ENCODE assay signal across 10 mouse cellular contexts in genomic region chr7:110565815-110566549, GRCm38 (mm10). TPM values are rescaled to one million over a fixed set of nuclear protein-coding genes. Genes with fewer than 3 reads are reported as not detected.
DNase-seq lines count a peak whose midpoint lies in the region; ATAC-seq and TF ChIP-seq lines count a peak whose summit lies in the region.
"Had no signal": no experiment of that assay in that cellular context is flagged by ENCODE, and none has a peak within 500 bp of the region (broad histone marks: within the 10 kb centered on the region; RNA-seq: fewer than 3 reads in every experiment).

No protein-coding gene starts in this region.

- no peak for TF ChIP-seq CTCF in lung, postnatal 0 days (IDR thresholded peaks at IDR 0.05)

- no peak overlapping the region for H3K9ac ChIP-seq in kidney, embryonic 15.5 days
- H3K9ac ChIP-seq in lung, postnatal 0 days (replicated peaks; ENCODE audit: low read depth): no peak overlapping the region
- H3K9ac ChIP-seq: neural tube, embryonic 13.5 days had no signal

- no peak for TF ChIP-seq EP300 in lung, postnatal 0 days (IDR thresholded peaks at IDR 0.05)

- no peak overlapping the region for H3K4me3 ChIP-seq in kidney, embryonic 15.5 days (replicated peaks)
- no peak overlapping the region for H3K4me3 ChIP-seq in lung, postnatal 0 days (ENCODE audit: low read depth, low read length)
- H3K4me3 ChIP-seq: neural tube, embryonic 13.5 days had no signal

- no peak for ATAC-seq in kidney, embryonic 15.5 days (replicated peaks; ENCODE audit: low FRiP score)
- ATAC-seq in cerebellum, adult (ENCODE audit: insufficient number of reproducible peaks, low FRiP score, low TSS enrichment): peak; percentile 79; the same call in 1 of the 2 replicates
- ATAC-seq in lung, postnatal 0 days: no peak

- DNase-seq in kidney, adult 18-20 months: peak; percentile 13
- peak; percentile 26 for DNase-seq in fibroblast of lung, adult 2 months (ENCODE audit: low read depth)
- DNase-seq in lung, postnatal 0 days (ENCODE audit: low spot score): peak; percentile 19
- DNase-seq in layer of hippocampus, adult 9-11 months: no peak
- no peak for DNase-seq in ovary, postnatal 36 days (ENCODE audit: low spot score)
- DNase-seq: thymus, postnatal 14 days had no signal

- no peak overlapping the region for H3K4me2 ChIP-seq in kidney, embryonic 15.5 days
- no peak overlapping the region for H3K4me2 ChIP-seq in lung, postnatal 0 days (replicated peaks; ENCODE audit: low read depth, low read length)
- H3K4me2 ChIP-seq: neural tube, embryonic 13.5 days had no signal

- WGBS in kidney, embryonic 15.5 days: 81% methylated on average over 4 of the region's 4 CpGs
- WGBS in lung, postnatal 0 days: 67% methylated on average over 4 of the region's 4 CpGs

- H3K36me3 ChIP-seq in kidney, embryonic 15.5 days: no peaks in the 10 kb centered on the region
- no peaks in the 10 kb centered on the region for H3K36me3 ChIP-seq in lung, postnatal 0 days (ENCODE audit: insufficient read depth, low read length)
- H3K36me3 ChIP-seq: G1E had no signal

- H3K9me3 ChIP-seq in kidney, embryonic 15.5 days (replicated peaks): no peaks in the 10 kb centered on the region
- no peaks in the 10 kb centered on the region for H3K9me3 ChIP-seq in lung, postnatal 0 days (ENCODE audit: low read length)
- H3K9me3 ChIP-seq: G1E; neural tube, embryonic 13.5 days had no signal

- no peaks in the 10 kb centered on the region for H3K4me1 ChIP-seq in kidney, embryonic 15.5 days
- no peaks in the 10 kb centered on the region for H3K4me1 ChIP-seq in lung, postnatal 0 days (ENCODE audit: insufficient read depth, low read depth, low read length)
- H3K4me1 ChIP-seq: neural tube, embryonic 13.5 days had no signal

- H3K27ac ChIP-seq in kidney, embryonic 15.5 days: no peak overlapping the region
- H3K27ac ChIP-seq in lung, postnatal 0 days (ENCODE audit: low read length): no peak overlapping the region
- H3K27ac ChIP-seq: neural tube, embryonic 13.5 days had no signal

- H3K27me3 ChIP-seq in kidney, embryonic 15.5 days: no peaks in the 10 kb centered on the region
- no peaks in the 10 kb centered on the region for H3K27me3 ChIP-seq in lung, postnatal 0 days (replicated peaks; ENCODE audit: insufficient read depth, low read length)
- H3K27me3 ChIP-seq: neural tube, embryonic 13.5 days had no signal

RNA-seq across cellular contexts. Expression of gene Sbf2, which starts 48.7 kb away (rescaled TPM):
- 38.5 and 38.9 TPM in 2 replicates for polyA plus RNA-seq in kidney, embryonic 15.5 days (2015; fragmentation: Nextera tagmentation; extraction: Ambion mirVana)
- 23.3 and 25.7 TPM in 2 replicates for polyA plus RNA-seq in lung, postnatal 0 days (2015; fragmentation: Nextera tagmentation; extraction: Ambion mirVana)
- polyA plus RNA-seq: G1E had no signal

Comparison
In these comparisons a context has a peak if more than half of its experiments do, and no peak if none do; other contexts are left out.
1. DNase-seq: peak in kidney, adult 18-20 months (single experiment), fibroblast of lung, adult 2 months (single experiment) and lung, postnatal 0 days (single experiment); none in layer of hippocampus, adult 9-11 months (single experiment) and ovary, postnatal 36 days (single experiment).